Mouse (Mus musculus): ENCODE measurements around the gene Rfk. TPM values are rescaled to one million over a fixed set of nuclear protein-coding genes. Genes with fewer than 3 reads are reported as not detected.
A peak's percentile ranks its signal among the peaks of the same experiment; 100 is the strongest.

The Rfk gene
- 62.1 and 69.7 TPM in 2 replicates for polyA plus RNA-seq (2016; fragmentation: Nextera tagmentation; extraction: Ambion mirVana)

DNA sequence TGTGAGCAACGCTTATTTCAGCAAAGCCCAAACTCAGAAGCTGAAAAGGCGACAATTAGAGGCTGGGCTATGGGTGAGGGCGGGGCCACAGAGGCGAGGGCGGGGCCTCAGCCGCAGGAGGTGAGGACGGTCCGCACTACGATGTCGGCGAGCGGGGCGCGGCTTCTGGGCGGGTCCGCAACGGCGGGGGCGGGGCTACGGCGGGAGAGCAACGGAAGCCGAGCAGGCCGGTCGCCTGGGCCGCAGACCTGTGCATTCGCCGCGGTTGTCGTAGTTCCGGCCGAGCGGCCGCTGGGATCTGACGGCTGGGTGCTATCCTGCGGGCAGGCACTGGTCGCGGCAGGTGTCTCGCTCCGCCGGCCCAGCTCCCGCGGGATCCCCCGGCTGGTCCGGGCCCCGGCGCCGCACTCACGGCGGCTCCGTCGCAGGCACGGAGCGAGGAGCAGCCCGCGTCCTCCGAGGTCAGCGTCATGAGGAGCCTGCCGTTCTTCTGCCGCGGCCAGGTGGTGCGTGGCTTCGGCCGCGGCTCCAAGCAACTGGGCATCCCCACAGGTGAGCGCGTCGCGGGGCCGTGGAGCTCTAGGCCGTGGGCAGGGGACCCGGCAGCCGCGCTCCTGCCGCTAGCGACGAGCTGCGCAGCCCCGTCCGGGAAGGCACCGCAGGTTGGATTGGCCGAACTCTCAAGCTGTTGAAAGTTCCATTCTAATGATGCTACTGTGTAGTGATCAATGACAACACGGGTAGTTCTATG is at the start of gene Rfk:
TSS of gene Rfk (plus strand) at position 203 of the 751 bp plus-strand sequence.
- DNase-seq (ENCODE audit: low spot score), result peak; percentile 96
- Histone ChIP-seq H3K4me1 (peaks cover 16% of the 10 kb centered on the region), H3K27me3 (replicated peaks; ENCODE audit: low read depth, poor library complexity, severe bottlenecking) (peaks cover 15% of the 10 kb centered on the region), H3K36me3 (replicated peaks) (peaks cover 30% of the 10 kb centered on the region), H3K9me3 (no peaks in the 10 kb centered on the region), H3K4me3 (peak within 1 kb of the TSS; percentile 92), H3K27ac (replicated peaks) (peak within 1 kb of the TSS; percentile 89)
- under 1% methylated on average over 83 of the region's 83 CpGs for WGBS

DNA sequence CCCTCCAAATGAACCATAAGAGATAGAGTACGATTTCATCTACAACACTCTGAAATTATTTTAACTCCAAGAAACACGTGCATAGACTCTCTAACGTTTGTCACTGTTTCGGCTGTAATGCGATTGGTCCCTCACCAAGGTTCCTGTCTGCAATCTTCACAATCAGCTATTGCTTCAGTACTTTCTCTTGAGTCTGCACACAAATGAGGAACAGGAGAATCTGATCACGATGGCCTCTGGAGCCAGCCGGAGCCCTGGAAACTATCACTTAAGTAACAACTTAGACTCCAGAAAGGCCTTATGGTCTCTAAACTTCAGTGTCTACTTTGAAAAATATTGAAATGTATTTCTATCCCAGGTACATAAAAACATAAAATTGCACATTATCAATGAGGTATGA is 49.0 kb upstream of the Rfk start:
- Histone ChIP-seq H3K36me3 (replicated peaks) (no peaks in the 10 kb centered on the region), H3K4me3 (no peak overlapping the region), H3K27ac (replicated peaks) (no peak overlapping the region), H3K9me3 (no peaks in the 10 kb centered on the region), H3K27me3 (replicated peaks; ENCODE audit: low read depth, poor library complexity, severe bottlenecking) (no peaks in the 10 kb centered on the region), H3K4me1 (no peaks in the 10 kb centered on the region; the same call in 1 of the 2 replicates)
- 92% methylated on average over 7 of the region's 7 CpGs for WGBS
- no peak for DNase-seq (ENCODE audit: low spot score)

DNA sequence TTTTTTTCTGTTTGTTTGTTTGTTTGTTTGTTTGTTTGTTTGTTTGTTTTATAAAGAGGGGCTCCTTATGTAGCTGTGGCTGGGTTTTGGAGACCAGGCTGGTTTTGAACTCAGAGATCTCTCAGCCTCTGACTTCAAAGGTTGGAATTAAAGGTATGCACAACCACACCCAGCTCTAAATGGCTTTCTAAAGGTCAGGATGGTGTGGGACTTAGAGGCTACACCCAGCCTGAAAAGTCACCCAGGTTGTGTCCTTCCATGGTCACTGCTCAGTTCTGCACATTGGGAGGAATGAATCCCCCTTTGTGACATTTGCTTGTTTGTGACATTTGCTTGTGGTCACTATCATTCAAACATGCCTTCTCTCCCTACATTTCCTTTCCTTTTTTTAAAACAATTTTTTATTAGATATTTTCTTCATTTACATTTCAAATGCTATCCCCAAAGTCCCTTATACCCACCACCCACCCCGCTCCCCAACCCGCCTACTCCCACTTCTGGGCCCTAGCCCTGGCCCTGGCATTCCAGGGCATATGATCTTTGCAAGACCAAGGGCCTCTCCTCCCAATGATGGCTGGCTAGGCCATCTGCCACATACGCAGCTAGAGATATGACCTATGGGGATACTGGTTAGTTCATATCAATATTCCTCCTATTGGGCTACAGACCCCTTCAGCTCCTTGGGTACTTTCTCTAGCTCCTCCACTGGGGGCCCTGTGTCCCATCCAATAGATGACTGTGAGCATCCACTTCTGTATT is 46.9 kb upstream of the Rfk start:
- WGBS, result 94% methylated on average over 3 of the region's 3 CpGs
- H3K27me3 ChIP-seq (replicated peaks; ENCODE audit: low read depth, poor library complexity, severe bottlenecking), result no peaks in the 10 kb centered on the region
- no peak for DNase-seq (ENCODE audit: low spot score)
- no peak overlapping the region for H3K27ac ChIP-seq (replicated peaks)
- H3K4me3 ChIP-seq, result no peak overlapping the region
- H3K9me3 ChIP-seq, result no peaks in the 10 kb centered on the region
- no peaks in the 10 kb centered on the region for H3K4me1 ChIP-seq
- no peaks in the 10 kb centered on the region for H3K36me3 ChIP-seq (replicated peaks)

DNA sequence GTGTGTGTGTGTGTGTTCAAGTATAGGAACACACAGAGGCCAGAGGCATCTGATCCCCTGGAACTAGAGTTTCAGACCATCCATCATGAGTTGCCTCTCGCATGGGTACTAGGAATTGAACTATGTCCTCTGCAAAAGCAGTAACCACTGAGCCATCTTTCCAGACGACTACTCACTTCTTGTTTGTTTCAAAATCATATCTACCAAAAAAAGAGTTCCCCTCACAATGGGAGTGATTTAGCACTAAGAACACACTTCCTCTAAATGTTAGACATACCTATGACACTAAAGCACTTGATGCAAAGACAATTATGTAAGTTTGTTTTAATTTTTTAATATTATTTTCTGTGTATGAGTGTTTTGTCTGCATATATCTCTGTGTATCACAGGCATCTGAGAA is 46.0 kb upstream of the Rfk start:
- Histone ChIP-seq H3K36me3 (replicated peaks) (no peaks in the 10 kb centered on the region), H3K9me3 (no peaks in the 10 kb centered on the region), H3K4me3 (no peak overlapping the region), H3K4me1 (no peaks in the 10 kb centered on the region), H3K27ac (replicated peaks) (no peak overlapping the region), H3K27me3 (replicated peaks; ENCODE audit: low read depth, poor library complexity, severe bottlenecking) (no peaks in the 10 kb centered on the region)
- WGBS, result 85% methylated on average over 2 of the region's 2 CpGs
- DNase-seq (ENCODE audit: low spot score), result no peak

DNA sequence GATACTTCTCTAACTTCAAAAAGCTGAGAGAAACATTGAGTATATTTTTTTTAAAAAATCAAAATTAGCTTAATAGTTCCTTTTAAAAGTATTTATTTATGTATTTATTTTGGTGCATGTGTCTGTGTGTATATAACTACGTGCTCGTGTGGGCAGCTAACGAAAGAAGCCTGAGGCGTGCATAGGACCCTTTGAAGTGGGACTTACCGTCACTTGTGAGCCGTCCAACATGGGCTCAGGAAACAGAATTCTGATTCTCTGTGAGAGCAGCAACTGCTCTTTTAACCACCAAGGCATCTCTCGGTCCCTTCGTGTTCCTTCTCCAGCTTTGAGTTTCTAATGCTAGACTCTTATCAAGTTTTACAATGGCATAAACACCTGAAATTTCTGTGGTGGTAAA is 40.1 kb upstream of the Rfk start:
- Histone ChIP-seq H3K4me1 (peaks cover 8% of the 10 kb centered on the region), H3K4me3 (no peak overlapping the region), H3K27ac (replicated peaks) (no peak overlapping the region), H3K36me3 (replicated peaks) (no peaks in the 10 kb centered on the region), H3K9me3 (no peaks in the 10 kb centered on the region), H3K27me3 (replicated peaks; ENCODE audit: low read depth, poor library complexity, severe bottlenecking) (peaks cover 34% of the 10 kb centered on the region)
- no peak for DNase-seq (ENCODE audit: low spot score)
- WGBS, result 68% methylated on average over 8 of the region's 8 CpGs

DNA sequence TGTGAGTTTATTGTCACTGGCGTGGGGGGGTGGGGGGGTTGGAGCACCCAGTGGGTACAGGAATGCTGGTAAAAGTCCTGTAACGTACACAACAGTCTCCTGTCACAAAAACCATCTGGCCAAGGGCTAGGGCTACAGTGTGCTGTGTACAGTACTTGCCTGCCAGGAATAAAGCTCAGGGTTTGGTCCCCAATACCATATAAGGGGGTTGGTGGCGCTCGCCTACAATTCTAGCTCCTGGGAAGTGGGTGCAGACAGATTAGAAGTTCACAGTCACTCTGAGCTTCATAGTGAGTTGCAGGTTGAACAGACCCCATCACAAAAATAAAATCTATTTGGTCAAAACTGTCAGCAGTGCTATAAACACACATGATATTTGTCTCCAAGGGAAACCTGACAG is 39.5 kb upstream of the Rfk start:
- Histone ChIP-seq H3K4me3 (no peak overlapping the region), H3K27me3 (replicated peaks; ENCODE audit: low read depth, poor library complexity, severe bottlenecking) (peaks cover 37% of the 10 kb centered on the region), H3K4me1 (peaks cover 8% of the 10 kb centered on the region), H3K9me3 (no peaks in the 10 kb centered on the region), H3K36me3 (replicated peaks) (no peaks in the 10 kb centered on the region), H3K27ac (replicated peaks) (no peak overlapping the region)
- no peak for DNase-seq (ENCODE audit: low spot score)
- WGBS, result 77% methylated on average over 4 of the region's 4 CpGs

DNA sequence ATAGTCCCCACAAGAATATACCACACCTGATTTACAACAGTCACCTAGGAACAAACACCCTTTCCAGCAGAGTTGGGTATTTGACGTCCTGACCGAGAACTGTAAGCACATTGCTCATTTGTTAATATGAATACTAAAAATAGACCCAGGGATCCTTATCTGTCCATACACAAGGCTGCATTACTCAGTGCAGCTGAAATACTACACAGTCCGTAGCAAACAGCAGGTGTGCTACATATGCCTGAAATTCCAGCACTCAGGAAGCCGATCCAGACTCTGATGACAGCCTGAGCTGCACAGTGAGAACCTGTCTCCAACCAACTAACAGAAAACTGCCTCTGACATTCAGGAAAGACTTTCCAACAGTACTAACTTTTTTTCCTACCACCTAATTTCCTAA is 39.0 kb upstream of the Rfk start:
- no peaks in the 10 kb centered on the region for H3K9me3 ChIP-seq
- 70% methylated on average over 4 of the region's 4 CpGs for WGBS
- H3K27me3 ChIP-seq (replicated peaks; ENCODE audit: low read depth, poor library complexity, severe bottlenecking), result peaks cover 37% of the 10 kb centered on the region
- no peak overlapping the region for H3K27ac ChIP-seq (replicated peaks)
- peaks cover 8% of the 10 kb centered on the region for H3K4me1 ChIP-seq
- no peaks in the 10 kb centered on the region for H3K36me3 ChIP-seq (replicated peaks)
- no peak for DNase-seq (ENCODE audit: low spot score)
- no peak overlapping the region for H3K4me3 ChIP-seq

DNA sequence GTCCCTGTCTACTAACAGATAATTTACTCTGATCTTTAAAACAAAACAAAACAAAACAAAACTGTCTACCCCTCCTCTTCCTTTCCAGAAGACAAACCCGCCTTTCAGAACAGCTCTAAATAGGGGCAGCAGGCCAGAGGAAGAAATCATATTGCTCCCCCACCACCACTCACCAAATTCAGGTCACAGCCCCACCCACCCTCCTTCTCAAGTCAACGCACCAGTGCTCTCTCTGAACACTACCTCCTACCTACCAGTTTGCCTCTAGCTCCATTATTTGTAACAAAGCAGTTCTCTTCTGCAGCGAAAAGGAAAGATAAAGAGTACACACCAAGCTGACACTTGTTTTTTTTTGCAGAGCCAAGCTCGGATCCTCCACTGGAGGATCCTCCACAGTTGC is 38.5 kb upstream of the Rfk start:
- DNase-seq (ENCODE audit: low spot score), result no peak
- Histone ChIP-seq H3K4me1 (peaks cover 8% of the 10 kb centered on the region), H3K9me3 (no peaks in the 10 kb centered on the region), H3K4me3 (peak overlapping the region; percentile 73), H3K27me3 (replicated peaks; ENCODE audit: low read depth, poor library complexity, severe bottlenecking) (peaks cover 37% of the 10 kb centered on the region), H3K27ac (replicated peaks) (no peak overlapping the region; the same call in 1 of the 2 replicates), H3K36me3 (replicated peaks) (no peaks in the 10 kb centered on the region)
- 33% methylated on average over 4 of the region's 4 CpGs for WGBS

DNA sequence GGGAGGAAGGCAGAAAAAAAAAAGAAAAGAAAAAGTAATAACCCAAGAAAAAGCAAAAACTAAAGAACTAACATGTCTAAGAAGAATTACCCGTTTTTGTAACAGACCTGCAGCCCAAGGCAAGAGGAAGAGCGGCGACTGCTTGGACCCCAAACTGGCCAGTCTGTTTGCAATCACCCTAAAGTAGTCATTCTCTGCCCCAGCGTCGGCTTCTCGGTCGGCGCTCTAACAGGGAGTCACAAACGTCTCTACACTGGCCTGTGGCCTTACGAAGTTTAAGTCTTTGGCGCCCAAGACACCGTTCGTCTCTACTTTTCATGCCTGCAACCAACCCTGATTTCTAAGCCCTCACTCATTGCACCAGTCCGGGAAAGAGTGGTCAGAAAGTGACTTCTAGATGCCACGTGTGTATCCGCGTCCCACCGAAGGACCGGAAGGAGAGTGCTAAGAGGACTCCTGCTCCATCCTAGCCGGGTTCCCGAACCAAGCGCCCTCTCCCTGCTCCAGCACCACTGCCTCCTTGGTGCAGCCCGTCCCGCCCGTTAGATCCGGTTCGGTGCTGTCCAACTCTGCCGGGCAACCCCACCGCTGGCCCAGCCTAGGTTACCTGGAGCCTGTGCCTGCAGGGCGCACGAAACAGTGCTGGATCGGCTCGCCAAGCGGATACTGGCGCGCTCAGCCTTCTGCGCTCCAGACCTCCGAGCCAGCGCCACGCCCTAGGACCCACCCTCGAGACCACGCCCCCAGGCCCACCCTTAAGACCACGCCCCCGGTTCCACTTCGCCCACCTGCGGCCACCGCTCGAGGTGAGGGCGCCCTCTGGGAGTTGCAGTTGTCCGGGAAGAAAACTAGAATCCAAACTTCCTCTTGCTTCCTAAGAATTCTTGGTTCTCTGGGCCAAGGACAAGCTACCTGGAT is 37.6 kb upstream of the Rfk start:
- WGBS, result under 1% methylated on average over 50 of the region's 50 CpGs
- peak; percentile 82 for DNase-seq (ENCODE audit: low spot score)
- Histone ChIP-seq H3K4me3 (peak overlapping the region; percentile 73), H3K4me1 (peaks cover 8% of the 10 kb centered on the region), H3K9me3 (no peaks in the 10 kb centered on the region), H3K27ac (replicated peaks) (peak overlapping the region; percentile 76), H3K27me3 (replicated peaks; ENCODE audit: low read depth, poor library complexity, severe bottlenecking) (peaks cover 37% of the 10 kb centered on the region), H3K36me3 (replicated peaks) (no peaks in the 10 kb centered on the region)

DNA sequence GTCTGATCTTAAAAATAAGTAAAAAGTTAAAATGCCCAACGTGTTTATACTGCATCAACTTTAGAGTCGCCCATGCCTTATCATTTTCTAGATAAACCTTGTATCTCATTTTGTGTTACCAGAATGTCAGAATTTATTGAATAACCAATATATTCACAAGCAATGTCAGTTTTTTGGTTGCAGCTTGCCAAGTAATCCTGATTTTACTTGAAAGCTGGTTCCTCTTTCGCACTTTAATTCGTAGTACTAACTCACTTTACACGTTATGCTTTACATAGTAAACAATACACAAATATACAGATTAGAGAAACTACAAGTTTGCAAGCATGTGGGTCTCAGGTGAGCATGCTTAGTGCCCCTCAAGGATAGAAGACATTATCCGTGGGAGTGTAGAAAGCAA is 36.9 kb upstream of the Rfk start:
- no peaks in the 10 kb centered on the region for H3K9me3 ChIP-seq
- H3K27me3 ChIP-seq (replicated peaks; ENCODE audit: low read depth, poor library complexity, severe bottlenecking), result peaks cover 37% of the 10 kb centered on the region
- peak overlapping the region; percentile 73; the same call in 1 of the 2 replicates for H3K4me3 ChIP-seq
- no peak overlapping the region for H3K27ac ChIP-seq (replicated peaks)
- no peak for DNase-seq (ENCODE audit: low spot score)
- 75% methylated on average over 6 of the region's 6 CpGs for WGBS
- H3K4me1 ChIP-seq, result peaks cover 8% of the 10 kb centered on the region
- H3K36me3 ChIP-seq (replicated peaks), result no peaks in the 10 kb centered on the region

DNA sequence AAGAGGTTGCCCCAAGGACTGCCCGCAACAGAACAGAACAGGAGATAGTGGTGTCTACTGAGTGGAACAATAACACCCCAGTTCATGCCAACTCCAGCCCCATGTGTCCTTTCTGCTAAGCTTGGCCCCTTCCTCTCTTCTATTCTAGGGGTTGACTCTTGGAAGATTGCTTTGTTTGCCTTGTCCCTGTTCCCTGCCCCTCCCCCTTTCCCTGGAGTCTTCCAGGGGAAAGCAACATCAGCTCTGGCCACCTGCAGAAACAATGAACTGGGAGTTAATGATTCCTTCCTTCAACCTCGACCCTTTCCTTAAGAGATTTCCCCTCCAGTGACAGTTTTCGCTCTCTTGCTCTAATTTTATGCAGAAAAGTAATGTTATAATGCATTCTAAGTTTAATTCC is 36.5 kb upstream of the Rfk start:
- H3K27ac ChIP-seq (replicated peaks), result no peak overlapping the region
- H3K4me1 ChIP-seq, result peaks cover 8% of the 10 kb centered on the region
- WGBS, result 65% methylated on average over 3 of the region's 3 CpGs
- H3K36me3 ChIP-seq (replicated peaks), result no peaks in the 10 kb centered on the region
- H3K27me3 ChIP-seq (replicated peaks; ENCODE audit: low read depth, poor library complexity, severe bottlenecking), result peaks cover 37% of the 10 kb centered on the region
- no peaks in the 10 kb centered on the region for H3K9me3 ChIP-seq
- no peak for DNase-seq (ENCODE audit: low spot score)
- no peak overlapping the region for H3K4me3 ChIP-seq

DNA sequence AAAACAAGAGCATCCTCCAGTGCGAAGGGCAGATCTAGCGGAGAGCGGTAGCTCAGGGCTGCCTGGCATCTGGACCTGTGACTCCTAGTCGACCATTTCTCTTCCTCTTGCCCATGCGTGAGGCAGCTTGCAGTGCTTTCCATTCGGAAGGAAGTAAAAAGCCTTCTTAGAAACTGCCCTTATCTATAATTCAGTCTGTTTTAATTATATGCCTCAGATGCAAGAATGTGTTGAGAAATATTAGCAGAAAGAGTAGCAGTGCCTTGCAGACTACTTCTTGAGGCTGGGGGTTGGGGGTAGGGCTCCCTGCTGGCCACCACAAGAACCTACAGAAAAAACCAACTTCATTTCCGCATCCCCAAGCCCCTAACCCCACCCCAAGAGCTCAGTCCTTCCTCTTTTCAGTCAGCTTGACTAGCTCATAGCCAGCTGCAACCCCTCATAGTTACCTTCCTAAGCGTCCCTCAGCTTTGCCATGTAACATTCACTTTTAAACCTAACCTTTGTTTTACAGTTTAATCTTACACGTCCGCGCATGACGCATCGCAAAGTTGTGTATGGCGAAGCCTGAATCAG is 34.4 kb upstream of the Rfk start:
- Histone ChIP-seq H3K4me1 (peaks cover 8% of the 10 kb centered on the region), H3K27me3 (replicated peaks; ENCODE audit: low read depth, poor library complexity, severe bottlenecking) (peaks cover 33% of the 10 kb centered on the region), H3K9me3 (no peaks in the 10 kb centered on the region), H3K4me3 (no peak overlapping the region), H3K27ac (replicated peaks) (no peak overlapping the region), H3K36me3 (replicated peaks) (no peaks in the 10 kb centered on the region)
- no peak for DNase-seq (ENCODE audit: low spot score)
- 77% methylated on average over 14 of the region's 14 CpGs for WGBS
